Mouse (Mus musculus) 3T3-L1 (cell line): Measurements from ENCODE around the gene Swap70.

ENCODE experiments used
- DNase-seq: peaks from one replicate; pipeline ENCODE4 v3.0.0-alpha.2; 2015; ENCODE audit warnings: low read depth, low spot score

The Swap70 gene

DNA sequence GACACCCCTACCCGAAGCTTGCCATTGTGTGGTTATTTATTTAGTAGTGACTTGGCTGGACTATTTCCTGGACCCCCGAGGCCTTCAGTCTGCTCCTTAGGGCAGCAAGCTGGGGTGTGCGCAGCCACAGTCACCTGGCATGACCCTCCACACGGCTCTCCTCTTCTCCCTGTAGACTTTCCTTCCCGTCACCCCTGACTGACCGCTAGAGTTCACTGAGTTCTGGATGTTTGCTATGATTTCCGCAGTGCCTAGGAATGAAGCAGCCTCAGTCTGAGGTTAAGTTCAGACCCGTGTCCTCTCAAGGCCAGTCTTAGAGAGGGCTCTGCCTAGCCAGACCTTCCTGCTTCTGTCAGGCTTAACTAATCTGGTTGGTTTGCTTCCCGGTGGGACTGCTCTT lies 50.3 kb downstream of the Swap70 start:
- no peak for DNase-seq

DNA sequence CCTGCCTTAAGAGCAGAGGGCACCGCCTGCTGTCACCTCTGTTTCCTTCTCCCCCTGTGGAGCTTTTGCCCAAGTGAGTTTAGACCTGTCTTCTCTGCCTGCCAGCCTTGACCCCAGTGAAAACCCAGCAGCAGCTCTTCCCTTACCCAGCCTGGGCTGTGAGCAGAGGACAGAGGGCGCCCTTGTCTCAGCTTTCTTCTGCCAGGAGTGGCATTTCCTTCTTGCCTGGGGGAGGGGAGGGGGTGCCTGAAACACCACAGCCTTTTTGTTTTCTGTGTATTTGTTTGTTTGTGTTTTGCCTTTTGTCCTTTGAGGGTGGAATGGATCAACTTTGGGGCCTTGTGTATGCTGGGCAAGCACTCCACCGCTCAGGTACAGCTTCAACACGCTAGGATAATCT lies 50.9 kb downstream of the Swap70 start:
- DNase-seq = no peak

- DNase-seq = peak; percentile 34
Observed at GRCm38 (mm10) chr7:110277734-110278245, 56.3 kb downstream of the Swap70 start.

DNA sequence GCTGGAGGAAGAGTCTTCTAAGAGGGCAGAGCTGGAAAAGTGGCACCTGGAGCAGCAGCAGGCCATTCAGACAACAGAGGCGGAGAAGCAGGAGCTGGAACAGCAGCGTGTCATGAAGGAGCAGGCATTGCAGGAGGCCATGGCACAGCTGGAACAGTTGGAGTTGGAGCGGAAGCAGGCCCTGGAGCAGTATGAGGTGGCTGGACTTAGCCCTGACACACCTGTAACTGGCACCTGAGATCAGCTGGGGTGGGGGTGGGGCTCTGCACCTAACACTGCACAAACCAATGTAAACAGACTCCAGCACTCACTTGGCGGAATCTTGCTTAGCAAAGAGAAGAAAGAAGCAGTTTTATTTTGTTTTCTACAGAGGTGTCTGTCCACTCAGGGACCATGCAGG lies 57.7 kb downstream of the Swap70 start:
- no peak for DNase-seq

DNA sequence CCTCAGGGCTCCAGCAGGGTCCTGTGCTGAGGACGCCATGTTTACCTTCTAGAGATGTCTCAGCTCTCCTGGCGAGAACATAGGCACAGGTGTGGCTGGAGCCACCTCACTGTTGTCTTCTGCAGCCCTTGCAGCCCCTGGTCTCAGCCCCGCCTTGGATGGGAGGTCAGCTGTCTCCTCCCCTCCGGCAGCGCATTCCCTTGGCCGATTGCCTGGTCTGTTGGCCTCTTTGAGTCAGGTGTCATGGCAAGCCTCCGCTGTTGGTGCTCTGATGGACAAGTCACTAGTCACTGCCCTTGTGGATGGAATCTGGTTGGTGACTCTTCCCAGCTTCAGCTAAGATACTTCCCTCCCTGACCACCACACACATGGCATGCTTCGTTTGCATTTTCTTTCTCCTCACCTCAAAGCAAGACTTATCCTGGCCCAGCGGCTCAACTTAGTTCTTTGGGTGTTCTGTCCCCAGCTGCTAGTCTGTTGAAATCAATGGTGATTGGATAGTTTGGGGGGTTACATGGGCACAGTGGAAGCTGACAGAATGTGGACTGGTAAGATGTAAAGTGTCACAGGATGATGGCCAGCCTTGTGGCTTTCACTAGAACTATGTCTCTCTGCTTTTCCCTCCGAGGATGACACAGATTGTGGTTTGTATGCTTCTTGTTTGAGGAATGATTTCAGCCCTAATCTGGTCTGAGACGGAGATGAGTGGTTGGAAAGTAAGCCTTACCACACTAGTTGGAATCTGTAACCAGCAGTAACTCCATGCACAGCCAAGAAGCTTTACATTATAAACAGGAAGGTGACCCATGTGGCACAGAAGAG lies 60.1 kb downstream of the Swap70 start:
- DNase-seq = no peak

GRCm38 (mm10) chr7:110282797-110283196 lies 61.3 kb downstream of the Swap70 start:
- DNase-seq = no peak

DNA sequence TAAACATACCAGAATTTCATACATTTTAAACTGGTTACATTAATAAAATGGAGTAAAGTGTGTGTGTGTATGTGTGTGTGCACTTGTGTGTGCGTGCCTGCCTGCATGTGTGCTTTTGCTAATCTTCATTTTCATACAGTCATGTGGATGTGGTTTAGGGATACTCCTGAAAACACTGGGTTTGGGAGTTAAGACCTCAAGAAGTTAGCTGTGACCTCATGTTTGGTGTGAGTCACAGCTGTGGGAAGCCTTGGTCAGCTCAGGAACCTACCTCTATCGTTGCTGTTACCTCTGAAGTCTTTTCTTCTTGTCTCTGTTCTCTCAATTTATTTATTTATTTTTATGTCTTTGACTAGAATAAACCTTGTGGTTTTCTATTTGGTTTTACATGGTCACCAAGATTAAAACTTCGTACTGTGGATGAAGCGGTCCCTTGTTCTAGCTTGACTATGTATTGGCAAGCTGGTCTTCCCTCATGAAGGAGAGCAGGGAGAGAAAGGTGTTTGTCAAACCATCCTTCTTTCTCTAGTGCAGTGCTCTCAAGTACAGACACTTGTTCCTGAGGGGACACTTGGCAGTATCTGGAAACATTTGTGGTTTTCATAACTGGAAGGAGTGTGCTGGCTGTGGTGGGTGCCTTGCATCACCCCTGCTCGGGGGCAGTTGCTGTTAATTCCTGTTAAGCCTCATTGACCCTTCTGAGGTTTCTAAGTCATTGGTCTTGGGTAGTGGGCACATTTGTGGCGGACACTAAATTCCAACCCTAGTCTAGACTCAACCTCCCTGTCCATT lies 62.2 kb downstream of the Swap70 start:
- DNase-seq = peak; percentile 60

DNA sequence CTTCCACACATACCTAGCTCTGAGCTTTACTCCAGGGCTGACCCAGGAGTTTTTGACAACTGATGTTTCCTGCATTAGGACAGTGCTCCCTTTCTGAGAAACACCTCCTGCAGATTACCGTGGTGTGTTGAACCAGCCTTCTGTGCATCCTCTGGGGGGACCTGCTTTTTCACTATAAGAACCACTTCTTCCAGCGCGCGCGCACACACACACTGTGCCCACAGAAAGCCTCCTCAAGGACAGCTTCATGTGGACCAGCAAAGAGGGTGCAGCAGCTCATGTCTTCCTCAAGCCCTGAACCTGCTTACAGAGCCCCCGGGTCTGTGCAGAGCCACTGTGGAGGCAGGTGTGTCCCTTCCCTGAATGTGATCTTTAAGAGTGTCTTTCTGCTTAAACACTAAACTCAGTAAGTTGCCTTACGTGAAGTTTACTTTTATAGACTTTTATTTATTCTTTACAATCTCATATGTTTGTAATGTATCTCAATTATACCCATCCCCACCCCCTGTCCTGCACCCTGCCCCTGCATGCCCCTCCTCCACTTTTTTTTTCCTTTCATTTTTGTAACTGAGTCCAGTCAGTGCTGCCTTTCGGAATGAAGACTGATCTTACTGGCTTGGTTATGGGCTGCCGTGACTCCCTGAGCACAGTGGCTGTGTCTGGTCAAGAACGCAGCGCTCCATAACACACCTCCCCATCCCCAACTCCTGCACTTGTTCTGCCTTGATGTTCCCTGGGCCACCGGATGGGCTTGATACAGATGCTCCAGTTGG lies 63.8 kb downstream of the Swap70 start:
- DNase-seq = no peak

DNA sequence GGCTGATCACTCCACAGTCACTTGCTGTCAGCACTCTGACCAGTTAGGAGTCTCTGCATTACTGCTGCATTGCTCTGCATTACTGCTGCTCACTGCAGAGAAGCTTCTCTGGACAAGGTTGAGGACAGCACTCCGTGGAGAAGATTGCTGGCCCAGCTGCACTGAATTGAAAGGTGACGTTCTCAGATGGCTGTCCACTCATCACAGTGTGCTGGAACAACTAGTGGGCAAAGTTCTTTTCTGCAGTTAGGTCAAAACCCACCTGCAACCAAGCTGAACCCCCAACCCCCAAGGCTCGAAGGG lies 64.3 kb downstream of the Swap70 start:
- DNase-seq = no peak

- DNase-seq = no peak
Observed at GRCm38 (mm10) chr7:110286198-110286732, 64.8 kb downstream of the Swap70 start.

GRCm38 (mm10) chr7:110286838-110287475 lies 65.4 kb downstream of the Swap70 start:
- DNase-seq = peak; percentile 80

- DNase-seq = peak; percentile 64
Observed at GRCm38 (mm10) chr7:110287476-110288071, 66.1 kb downstream of the Swap70 start.

DNA sequence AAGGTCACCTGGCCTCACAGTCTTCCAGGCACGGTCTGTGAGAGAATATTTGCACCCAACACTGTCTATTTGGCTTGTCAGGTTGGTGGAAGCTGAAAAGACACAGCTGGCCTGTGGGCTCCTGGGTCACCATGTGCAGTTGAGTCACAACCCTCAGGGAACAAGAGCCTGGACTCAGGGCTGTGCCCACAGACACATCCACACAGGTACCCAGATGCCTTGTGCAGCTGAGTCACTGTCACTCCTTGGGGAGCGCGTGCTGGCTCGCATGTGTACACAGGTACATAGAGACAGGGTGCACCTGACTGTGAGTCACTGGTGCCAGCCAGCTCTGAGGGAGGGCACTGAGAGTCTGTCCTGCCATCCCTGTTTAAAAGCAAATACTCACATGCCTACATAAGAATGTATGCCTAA lies 66.7 kb downstream of the Swap70 start:
- peak; percentile 71 for DNase-seq

DNA sequence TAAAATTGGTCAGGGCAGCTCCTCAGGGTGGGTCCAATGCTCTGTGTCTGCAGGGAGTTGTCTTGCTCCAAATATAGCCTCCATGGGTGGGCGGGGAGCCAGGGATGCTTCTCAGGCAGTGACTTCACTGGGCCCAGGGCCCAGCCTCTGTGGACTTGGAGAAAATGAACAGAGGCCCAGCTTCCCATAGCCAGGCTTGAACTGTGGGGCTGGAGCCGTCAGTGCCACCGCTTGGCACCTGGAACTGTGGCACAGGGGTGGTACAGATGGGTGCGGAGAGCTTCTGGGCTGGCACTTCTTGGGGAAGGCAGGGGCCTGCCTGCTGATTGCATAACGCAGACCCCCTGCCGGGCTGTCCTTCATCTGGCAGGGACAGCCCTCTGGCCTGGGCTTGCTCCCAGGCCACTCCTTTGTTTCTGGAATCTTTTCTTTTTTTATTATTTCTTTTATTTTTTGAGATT lies 67.2 kb downstream of the Swap70 start:
- DNase-seq = peak; percentile 91

- DNase-seq = peak; percentile 50
Observed at GRCm38 (mm10) chr7:110289647-110290046, 68.1 kb downstream of the Swap70 start.

GRCm38 (mm10) chr7:110296889-110297603 lies 75.5 kb downstream of the Swap70 start:
- peak; percentile 96 for DNase-seq

DNA sequence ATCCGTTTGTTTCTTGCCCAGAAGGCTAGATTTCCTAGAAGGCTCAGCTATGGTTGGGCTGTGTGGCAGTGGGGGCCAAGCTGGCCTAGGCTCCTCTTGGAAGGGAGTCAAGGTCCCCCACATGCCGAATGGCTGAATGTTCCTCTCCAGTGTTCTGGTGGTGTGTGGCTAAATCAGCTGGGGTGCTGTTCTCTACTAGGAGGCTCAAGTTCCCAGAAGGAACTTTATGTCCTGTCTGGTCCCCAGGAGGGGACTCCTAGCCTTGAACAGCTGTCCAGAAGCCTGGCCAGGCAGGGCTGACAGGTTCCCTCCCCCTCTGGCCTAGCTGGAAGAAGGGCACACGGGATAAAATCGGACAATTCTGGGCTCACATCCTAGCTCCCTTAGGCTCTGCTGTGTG lies 76.1 kb downstream of the Swap70 start:
- DNase-seq = no peak

GRCm38 (mm10) chr7:110298090-110298489 lies 76.6 kb downstream of the Swap70 start:
- no peak for DNase-seq

- no peak for DNase-seq
Observed at GRCm38 (mm10) chr7:110298739-110299410, 77.4 kb downstream of the Swap70 start.

DNA sequence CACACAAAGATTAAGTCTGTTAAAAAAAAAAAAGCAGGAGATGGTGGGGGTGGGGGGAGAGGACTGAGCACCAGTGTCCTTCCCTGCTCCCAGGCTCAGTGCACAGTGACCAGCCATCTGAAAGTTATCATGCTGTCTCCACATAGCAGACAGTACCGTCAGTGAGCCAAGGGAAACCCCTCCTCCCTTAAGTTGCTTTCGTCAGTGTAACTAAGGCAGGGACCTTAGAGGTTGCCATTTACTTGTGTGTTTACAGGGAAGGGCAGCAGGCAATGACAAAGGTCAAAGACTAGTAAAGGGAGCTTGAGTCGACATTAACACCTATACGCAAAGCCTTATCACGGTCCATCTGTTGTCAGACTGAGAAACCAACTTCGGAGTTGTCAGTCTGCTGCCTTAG lies 81.4 kb downstream of the Swap70 start:
- DNase-seq = no peak
